Mouse (Mus musculus) heart, adult 2 months (tissue): ENCODE data around the gene Ano1. TPM values are rescaled to one million over a fixed set of nuclear protein-coding genes. Genes with fewer than 3 reads are reported as not detected.

ENCODE experiments used
- DNase-seq, 2 experiments: peaks; one replicate each; pipeline ENCODE4 v3.0.0; 2021
- H3K27ac ChIP-seq: fragments of 200-600 bp; 2 replicates; pipeline ENCODE4 v1.8.1; 2022
- H3K27me3 ChIP-seq: fragments of 200-500 bp; 2 replicates; pipeline ENCODE4 v1.6.1; 2012; ENCODE audit warnings: mild to moderate bottlenecking, low read length, inconsistent platforms, mixed read lengths; ENCODE audit not compliant: control insufficient read depth, insufficient read depth
- H3K36me3 ChIP-seq: fragments of 200-500 bp; 2 replicates; pipeline ENCODE4 v1.6.1; 2012; ENCODE audit warnings: low read length, inconsistent platforms; ENCODE audit not compliant: control insufficient read depth, insufficient read depth
- H3K4me1 ChIP-seq: fragments of 200-500 bp; 2 replicates; pipeline ENCODE4 v1.6.1; 2011; ENCODE audit warnings: low read length; ENCODE audit not compliant: control insufficient read depth, insufficient read depth
- H3K4me3 ChIP-seq: fragments of 200-600 bp; 2 replicates; pipeline ENCODE4 v1.8.1; 2022
- H3K79me2 ChIP-seq: fragments of 200-500 bp; replicated peaks from 2 replicates; pipeline ENCODE4 v1.6.1; 2012; ENCODE audit warnings: mild to moderate bottlenecking, inconsistent platforms, low read length, moderate library complexity, mixed read lengths; ENCODE audit not compliant: control insufficient read depth, insufficient read depth
- H3K9ac ChIP-seq: fragments of 200-500 bp; 2 replicates; pipeline ENCODE4 v1.6.1; 2012; ENCODE audit warnings: low read depth, mild to moderate bottlenecking, control low read depth, inconsistent platforms, low read length, mixed read lengths
- CTCF ChIP-seq: fragments of 200-600 bp; IDR thresholded peaks from 2 replicates; pipeline ENCODE4 v1.8.1; 2022; ENCODE audit warnings: antibody characterized with exemption, mild to moderate bottlenecking, moderate library complexity
- EP300 ChIP-seq: fragments of 200-500 bp; IDR thresholded peaks from 2 replicates; pipeline ENCODE4 v1.6.1; 2011; ENCODE audit warnings: low read depth, low read length, control low read depth; ENCODE audit not compliant: insufficient read depth
- POLR2A ChIP-seq: fragments of 200-500 bp; IDR thresholded peaks from 2 replicates; pipeline ENCODE4 v1.6.1; 2011; ENCODE audit warnings: mild to moderate bottlenecking, low read depth, low read length, control low read depth; ENCODE audit not compliant: insufficient read depth
- WGBS: fragments of 180-500 bp; shearing (Covaris S2); methylation state at CpG from one replicate; pipeline ENCODE4 v1.1.7; 2018; 5-methylcytosine and 5-hydroxymethylcytosine counted together
- intact Hi-C: fragments of 180-260 bp; cut with DNase I; formaldehyde crosslinking; loops from one replicate; pipeline ENCODE4 v1.15.1; 2025
- polyA plus RNA-seq: library from polyadenylated mRNA; depleted of rRNA; stranded (reverse); fragments of >200 nt; gene quantifications from 2 replicates; pipeline ENCODE4 v1.2.3, GENCODE M21; 2012
- total RNA-seq, 2 experiments: library from RNA; stranded (reverse); gene quantifications; 2 replicates each; pipeline ENCODE4 v1.2.3; 2021

The Ano1 gene
- total and polyA plus RNA-seq, 3 experiments, result 11.1 to 12.5 (median 11.7) TPM

DNA sequence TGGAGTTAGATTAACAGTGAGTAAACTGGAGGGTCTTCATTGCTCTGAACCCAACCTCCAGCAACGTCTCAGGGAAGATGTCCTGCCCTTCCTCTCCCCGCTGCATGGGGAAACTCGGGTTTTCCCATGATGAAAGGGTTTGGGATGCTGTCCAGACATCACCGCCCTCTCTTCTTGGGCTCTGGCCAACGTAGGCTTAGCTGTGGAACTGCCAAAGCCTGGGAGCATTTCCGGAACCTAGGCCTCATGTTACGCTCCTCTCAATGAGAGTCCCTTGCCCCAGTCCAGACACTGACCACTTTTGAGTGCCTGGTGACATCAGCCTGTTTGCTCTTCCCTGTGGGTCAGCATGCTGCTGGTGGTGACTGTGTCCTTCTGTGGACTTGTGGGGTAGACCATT is 182.3 kb downstream of the Ano1 start:
- Histone ChIP-seq H3K79me2 (no peaks in the 10 kb centered on the region), H3K4me1 (peaks cover 4% of the 10 kb centered on the region), H3K27ac (peak overlapping the region; percentile 49), H3K4me3 (no peak overlapping the region), H3K27me3 (no peaks in the 10 kb centered on the region), H3K9ac (no peak overlapping the region), H3K36me3 (no peaks in the 10 kb centered on the region)
- peak; percentile 64 to 77 for DNase-seq
- intact Hi-C loops, result no loop called here
- WGBS, result 16% methylated on average over 7 of the region's 7 CpGs
- no peak for TF ChIP-seq CTCF
- TF ChIP-seq POLR2A, result no peak
- TF ChIP-seq EP300, result no peak

DNA sequence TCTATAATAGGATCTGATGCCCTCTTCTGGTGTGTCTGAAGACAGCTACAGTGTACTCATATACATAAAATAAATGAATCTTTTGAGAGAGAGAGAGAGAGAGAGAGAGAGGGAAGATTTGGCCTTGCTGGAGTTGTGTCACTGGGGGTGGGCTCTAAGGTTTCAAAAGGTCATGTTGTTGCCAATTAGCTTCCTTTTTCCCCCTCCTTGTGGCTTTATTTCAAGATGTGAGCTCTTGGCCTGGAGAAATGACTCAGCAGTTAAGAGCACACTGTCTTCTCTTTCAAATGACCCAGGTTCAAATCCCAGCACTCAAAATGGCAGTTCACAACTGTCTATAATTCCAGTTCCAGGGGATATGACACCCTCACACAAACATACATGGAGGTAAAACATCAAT is 183.7 kb downstream of the Ano1 start:
- Histone ChIP-seq H3K4me3 (no peak overlapping the region), H3K27me3 (no peaks in the 10 kb centered on the region), H3K9ac (no peak overlapping the region), H3K79me2 (no peaks in the 10 kb centered on the region), H3K4me1 (peaks cover 4% of the 10 kb centered on the region), H3K27ac (no peak overlapping the region), H3K36me3 (no peaks in the 10 kb centered on the region)
- DNase-seq, result no peak
- intact Hi-C loops, result no loop called here
- TF ChIP-seq POLR2A, result no peak
- no peak for TF ChIP-seq EP300
- no peak for TF ChIP-seq CTCF

DNA sequence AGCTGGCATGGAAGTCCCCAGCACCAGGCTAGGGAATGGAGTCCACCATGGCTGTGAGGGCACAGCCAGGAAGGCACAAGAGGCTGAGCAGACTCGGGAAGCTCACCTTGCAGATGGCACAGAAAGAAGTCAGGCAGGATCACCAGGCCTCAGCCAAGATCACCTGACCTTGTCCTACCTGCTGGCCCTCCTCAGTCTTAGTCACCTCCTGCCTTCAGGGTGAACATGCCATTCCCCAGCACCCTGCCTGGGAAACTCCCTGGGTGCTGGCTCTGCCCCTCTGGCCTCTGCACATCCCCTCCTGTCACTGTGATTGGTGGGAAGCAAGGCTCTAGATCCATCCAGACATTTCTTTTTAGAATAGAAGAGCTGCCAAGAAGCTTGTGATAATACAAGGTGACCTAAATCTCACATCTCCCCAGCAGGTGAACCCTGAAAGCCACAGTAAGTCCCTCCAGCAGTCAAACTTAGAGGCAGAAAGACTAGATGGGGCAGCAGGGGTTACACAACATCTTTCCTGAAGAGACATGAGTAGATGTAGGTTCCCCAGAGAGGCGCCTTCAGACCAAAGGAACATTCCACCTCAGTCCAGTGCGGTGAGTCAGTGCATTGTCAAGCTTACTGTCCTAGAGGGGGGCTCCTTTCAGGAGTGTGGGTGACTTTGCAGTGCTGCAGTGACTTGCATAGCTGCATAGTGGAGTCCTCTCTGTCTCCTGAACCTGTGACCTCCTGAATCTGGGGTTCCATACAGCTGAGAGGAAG is 184.7 kb downstream of the Ano1 start:
- H3K4me3 ChIP-seq, result no peak overlapping the region
- WGBS, result 71% methylated on average over 3 of the region's 3 CpGs

DNA sequence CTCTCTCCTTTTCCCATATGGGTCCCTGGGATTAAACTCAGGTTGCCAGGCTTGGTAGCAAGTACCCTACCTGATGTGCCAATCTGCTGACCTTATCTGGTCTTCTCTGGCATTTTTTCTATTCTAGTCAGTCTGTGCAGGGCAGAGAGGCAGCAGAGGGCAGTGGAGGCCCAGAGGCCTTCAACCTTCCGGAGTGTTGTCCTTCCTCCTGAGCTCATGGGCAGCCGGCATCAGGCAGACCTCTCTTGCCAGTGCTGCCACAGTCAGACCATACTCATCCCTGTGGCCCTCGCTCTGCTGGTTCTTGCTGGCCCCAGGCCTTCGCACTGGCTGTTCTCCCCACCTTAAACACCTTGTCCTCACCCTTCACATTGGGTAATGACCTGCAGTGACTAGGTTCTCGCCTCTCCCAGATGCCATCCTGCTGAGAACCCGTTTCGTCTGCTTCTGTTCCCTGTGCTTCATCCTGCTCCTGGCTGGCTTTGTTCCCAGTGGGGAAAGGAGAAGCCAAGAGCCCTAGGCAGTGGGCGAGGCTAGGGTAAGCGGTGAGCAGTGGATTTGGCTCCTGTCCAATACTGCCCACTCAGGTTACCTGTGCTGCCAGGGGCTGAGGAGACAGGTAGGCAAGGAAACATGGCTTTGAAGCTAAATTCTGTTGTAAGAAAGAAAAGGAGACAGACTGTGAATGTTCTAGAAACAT is 188.2 kb downstream of the Ano1 start:
- Histone ChIP-seq H3K27me3 (no peaks in the 10 kb centered on the region), H3K27ac (no peak overlapping the region), H3K4me1 (no peaks in the 10 kb centered on the region), H3K4me3 (no peak overlapping the region), H3K79me2 (no peaks in the 10 kb centered on the region), H3K36me3 (no peaks in the 10 kb centered on the region), H3K9ac (no peak overlapping the region)
- DNase-seq, result no peak
- intact Hi-C loops, result no loop called here
- WGBS, result 49% methylated on average over 9 of the region's 9 CpGs
- TF ChIP-seq CTCF, result no peak
- TF ChIP-seq POLR2A, result no peak
- no peak for TF ChIP-seq EP300

More for the DNA sequence above, 184.7 kb downstream of the Ano1 start:
- TF ChIP-seq CTCF (no peak), EP300 (no peak), POLR2A (no peak)
- Histone ChIP-seq H3K27ac (no peak overlapping the region), H3K27me3 (no peaks in the 10 kb centered on the region), H3K9ac (no peak overlapping the region), H3K4me1 (peaks cover 4% of the 10 kb centered on the region), H3K79me2 (no peaks in the 10 kb centered on the region), H3K36me3 (no peaks in the 10 kb centered on the region)
- DNase-seq, result no peak
- intact Hi-C loops, result no loop called here

DNA sequence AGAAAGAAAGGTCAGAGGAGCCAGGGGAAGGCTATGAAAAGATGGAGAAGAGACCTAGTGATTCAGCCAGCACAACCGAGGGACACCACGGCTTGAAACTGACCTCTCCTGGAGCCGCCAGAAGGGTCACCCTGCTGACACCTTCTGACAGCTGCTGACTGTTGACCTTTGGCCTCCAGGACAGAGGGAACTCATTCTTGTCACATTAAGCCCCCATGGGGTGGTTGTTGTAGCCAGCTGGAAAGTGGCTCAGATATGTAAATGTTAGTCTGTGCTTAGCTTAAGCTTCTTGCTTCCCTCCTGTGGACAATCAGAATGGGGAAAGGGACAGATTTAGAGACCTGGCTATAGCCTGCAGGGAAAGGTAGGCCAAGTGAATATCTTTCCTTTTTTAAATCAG is 189.8 kb downstream of the Ano1 start:
- H3K36me3 ChIP-seq, result no peaks in the 10 kb centered on the region
- no peak for DNase-seq
- H3K27me3 ChIP-seq, result no peaks in the 10 kb centered on the region
- H3K9ac ChIP-seq, result no peak overlapping the region
- TF ChIP-seq EP300 (no peak), POLR2A (no peak), CTCF (no peak)
- H3K79me2 ChIP-seq, result no peaks in the 10 kb centered on the region
- H3K27ac ChIP-seq, result no peak overlapping the region
- 38% methylated on average over 3 of the region's 3 CpGs for WGBS
- no peaks in the 10 kb centered on the region for H3K4me1 ChIP-seq
- no peak overlapping the region for H3K4me3 ChIP-seq
- intact Hi-C loops, result no loop called here

DNA sequence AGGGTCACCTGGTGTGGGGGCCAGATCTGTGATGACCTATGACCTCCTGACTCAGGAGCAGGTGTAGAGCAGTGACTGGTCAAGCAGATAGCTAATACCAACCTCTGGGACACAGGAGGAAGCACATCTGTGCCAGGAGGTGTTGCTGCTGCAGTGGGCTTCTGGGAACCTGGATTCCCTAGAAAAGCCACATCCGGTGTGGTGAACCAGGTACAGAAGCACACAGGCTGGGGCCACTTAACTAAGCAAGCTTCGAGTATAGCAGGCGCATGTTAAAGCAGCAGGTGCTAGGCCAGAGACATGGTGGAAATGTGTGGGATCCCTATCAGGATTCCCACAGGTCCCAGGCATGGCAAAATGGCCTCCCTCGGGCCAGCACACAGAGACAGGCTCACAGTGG is 191.2 kb downstream of the Ano1 start:
- Histone ChIP-seq H3K27me3 (no peaks in the 10 kb centered on the region), H3K9ac (no peak overlapping the region), H3K4me1 (no peaks in the 10 kb centered on the region), H3K36me3 (no peaks in the 10 kb centered on the region), H3K4me3 (no peak overlapping the region), H3K79me2 (no peaks in the 10 kb centered on the region), H3K27ac (no peak overlapping the region)
- no peak for DNase-seq
- WGBS, result 78% methylated on average over 4 of the region's 4 CpGs
- TF ChIP-seq POLR2A (no peak), EP300 (no peak), CTCF (no peak)
- intact Hi-C loops, result no loop called here
